Mouse (Mus musculus): ENCODE measurements at regions not wholly inside any gene's neighbourhood (a gene's known extent, or its start where the extent isn't known, plus 50 kb on each side); places are given as distances from the start of the nearest gene placed in this dataset.
"Not testable (repeated sequence)": the region's sequence is repeated elsewhere in the genome, so short reads cannot be mapped to it uniquely, and the experiment has no call there.

DNA sequence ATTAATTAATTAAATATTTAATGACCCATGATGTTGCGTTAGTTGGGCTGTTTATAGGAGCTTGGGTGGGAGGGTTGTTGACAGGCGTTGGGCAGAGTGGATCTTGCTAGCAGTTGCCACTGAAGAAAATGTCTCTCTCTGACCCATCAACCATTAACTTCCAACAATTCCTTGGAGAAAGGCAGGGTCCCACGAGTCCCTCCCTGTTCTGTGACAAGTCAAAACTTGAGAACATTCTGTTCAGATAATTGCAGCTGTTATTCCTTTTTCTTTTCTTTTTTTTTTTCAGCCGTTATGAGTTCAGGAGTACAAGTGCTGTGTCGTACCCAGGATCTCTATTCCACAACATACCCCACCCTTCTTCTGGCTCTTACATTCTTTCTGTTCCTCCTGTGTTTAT is 59.8 kb upstream of the Tnfrsf21 start:
- no peaks in the 10 kb centered on the region for H3K4me1 ChIP-seq
- H3K27ac ChIP-seq (replicated peaks) = no peak overlapping the region
- 80% methylated on average over 5 of the region's 5 CpGs for WGBS
- no peaks in the 10 kb centered on the region for H3K9me3 ChIP-seq
- H3K4me3 ChIP-seq = no peak overlapping the region
- no peak for DNase-seq (ENCODE audit: low spot score)
- H3K27me3 ChIP-seq (replicated peaks; ENCODE audit: low read depth, poor library complexity, severe bottlenecking) = no peaks in the 10 kb centered on the region
- no peaks in the 10 kb centered on the region for H3K36me3 ChIP-seq (replicated peaks)

DNA sequence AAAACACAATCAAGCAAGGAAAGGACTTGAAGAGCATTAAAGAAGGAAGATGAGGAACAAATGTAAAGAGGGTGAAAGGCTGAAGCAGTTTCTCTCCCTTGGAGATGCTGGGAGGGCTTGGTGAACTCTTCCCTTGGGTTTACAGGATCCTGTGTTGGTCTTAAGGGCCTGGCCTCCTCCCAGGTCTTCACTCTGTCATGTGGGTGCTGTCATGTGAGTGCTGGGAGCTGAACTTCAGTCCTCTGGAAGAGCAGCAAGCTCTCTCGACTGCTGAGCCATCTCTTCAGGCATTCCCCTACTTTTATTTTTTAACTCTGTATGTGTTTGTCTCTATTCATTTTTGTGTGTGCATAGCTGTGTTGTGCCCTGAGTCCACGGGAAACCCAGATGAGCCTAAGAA is 61.6 kb upstream of the Tnfrsf21 start:
- no peak overlapping the region for H3K4me3 ChIP-seq
- no peaks in the 10 kb centered on the region for H3K4me1 ChIP-seq
- no peak overlapping the region for H3K27ac ChIP-seq (replicated peaks)
- no peaks in the 10 kb centered on the region for H3K27me3 ChIP-seq (replicated peaks; ENCODE audit: low read depth, poor library complexity, severe bottlenecking)
- no peak for DNase-seq (ENCODE audit: low spot score)
- no peaks in the 10 kb centered on the region for H3K9me3 ChIP-seq
- no peaks in the 10 kb centered on the region for H3K36me3 ChIP-seq (replicated peaks)
- WGBS = 69% methylated on average over 2 of the region's 2 CpGs

DNA sequence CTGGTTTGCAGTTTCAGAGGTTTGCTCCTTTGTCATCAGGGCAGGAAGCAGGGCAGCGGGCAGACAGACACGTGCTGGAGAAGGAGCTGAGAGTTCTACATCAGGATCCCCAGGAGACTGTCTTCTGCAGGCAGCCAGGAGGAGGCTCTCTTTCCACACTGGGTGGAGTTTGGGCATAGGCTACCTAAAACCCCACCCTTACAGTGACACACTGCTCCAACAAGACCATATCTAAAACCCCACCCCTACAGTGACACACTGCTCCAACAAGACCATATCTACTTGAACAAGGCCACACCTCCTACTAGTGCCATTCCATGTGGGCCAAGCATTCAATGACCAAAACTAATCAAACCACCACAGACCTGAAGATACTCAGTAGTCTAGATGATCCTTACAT is 68.0 kb upstream of the Cd2ap start:
- H3K27me3 ChIP-seq (replicated peaks; ENCODE audit: low read depth, poor library complexity, severe bottlenecking) = no peaks in the 10 kb centered on the region
- 0 out of 2 replicates have a peak, but pooled peaks cover 3% of the 10 kb centered on the region for H3K9me3 ChIP-seq
- no peak overlapping the region for H3K4me3 ChIP-seq
- 80% methylated on average over 2 of the region's 2 CpGs for WGBS
- H3K4me1 ChIP-seq = no peaks in the 10 kb centered on the region
- H3K27ac ChIP-seq (replicated peaks) = no peak overlapping the region
- no peaks in the 10 kb centered on the region for H3K36me3 ChIP-seq (replicated peaks)
- DNase-seq (ENCODE audit: low spot score) = no peak

DNA sequence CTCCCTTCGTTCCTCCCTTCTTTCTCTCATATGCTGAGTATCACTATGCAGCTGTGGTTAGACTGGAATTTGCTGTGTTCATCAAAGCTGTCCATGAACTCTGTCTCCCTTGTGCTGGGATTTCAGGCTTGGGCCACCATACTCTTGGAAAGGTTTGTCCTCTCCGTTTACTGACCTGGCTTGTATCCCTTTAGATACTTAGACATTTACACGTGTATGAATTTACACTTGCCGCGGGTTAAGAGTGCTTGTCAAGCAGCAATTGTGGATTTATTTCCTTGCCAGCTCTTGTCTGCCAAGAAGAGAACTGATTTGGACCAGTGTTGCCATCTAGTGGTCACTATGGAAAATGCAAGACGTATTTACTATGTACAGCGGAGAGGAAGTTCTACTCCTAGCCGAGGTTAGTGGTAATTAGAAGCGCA is 66.8 kb upstream of the Cd2ap start:
- no peaks in the 10 kb centered on the region for H3K4me1 ChIP-seq
- no peak overlapping the region for H3K27ac ChIP-seq (replicated peaks)
- peak; percentile 48 for DNase-seq (ENCODE audit: low spot score)
- H3K36me3 ChIP-seq (replicated peaks) = no peaks in the 10 kb centered on the region
- no peaks in the 10 kb centered on the region for H3K27me3 ChIP-seq (replicated peaks; ENCODE audit: low read depth, poor library complexity, severe bottlenecking)
- 0 out of 2 replicates have a peak, but pooled peaks cover 3% of the 10 kb centered on the region for H3K9me3 ChIP-seq
- 18% methylated on average over 9 of the region's 9 CpGs for WGBS
- no peak overlapping the region for H3K4me3 ChIP-seq

DNA sequence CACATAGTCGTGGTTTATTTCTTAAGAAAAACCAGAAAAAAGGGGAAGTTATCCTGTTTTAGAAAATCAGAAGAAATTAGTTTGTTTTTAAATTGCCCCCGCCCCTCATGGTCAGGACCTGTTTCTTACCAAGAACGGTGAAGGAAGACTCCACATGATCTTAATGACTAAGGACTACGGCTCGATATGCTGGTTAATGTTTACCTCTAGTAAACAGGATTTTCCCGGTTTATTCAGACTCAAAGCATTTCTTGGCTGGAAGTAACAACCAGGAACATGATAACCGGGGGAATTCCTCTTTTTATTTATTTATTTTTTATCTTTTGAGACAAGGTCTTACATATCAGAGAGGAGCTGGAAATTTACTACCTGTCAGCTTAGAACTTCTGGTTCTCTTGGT is 63.0 kb upstream of the Cd2ap start:
- 91% methylated on average over 7 of the region's 7 CpGs for WGBS

DNA sequence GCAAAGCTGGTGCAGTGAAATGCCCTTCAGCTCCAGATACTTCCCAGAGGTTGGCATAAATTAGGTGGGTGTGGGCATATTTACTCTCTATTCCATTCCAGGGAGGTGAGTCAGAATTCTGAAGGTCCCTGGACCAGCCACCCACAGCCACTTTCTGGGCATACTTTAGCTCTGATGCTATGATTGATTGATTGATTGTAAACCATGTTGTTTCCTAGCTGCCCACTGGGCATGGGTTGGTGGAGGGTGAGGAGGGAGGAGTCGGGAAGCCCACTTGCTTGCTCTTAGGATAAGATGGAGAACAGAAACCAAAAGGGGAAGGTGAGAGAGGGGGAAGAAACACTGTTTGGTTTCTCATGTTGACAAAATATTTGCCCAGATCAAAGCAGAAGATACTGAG is 62.1 kb upstream of the Cd2ap start:
- Histone ChIP-seq H3K9me3 (no peaks in the 10 kb centered on the region), H3K27me3 (replicated peaks; ENCODE audit: low read depth, poor library complexity, severe bottlenecking) (no peaks in the 10 kb centered on the region), H3K4me1 (no peaks in the 10 kb centered on the region), H3K36me3 (replicated peaks) (no peaks in the 10 kb centered on the region), H3K27ac (replicated peaks) (no peak overlapping the region), H3K4me3 (no peak overlapping the region)
- DNase-seq (ENCODE audit: low spot score) = no peak
- WGBS = 82% methylated on average over 1 of the region's 1 CpGs

More for the DNA sequence above, 63.0 kb upstream of the Cd2ap start:
- H3K4me1 ChIP-seq = no peaks in the 10 kb centered on the region
- no peak for DNase-seq (ENCODE audit: low spot score)
- no peaks in the 10 kb centered on the region for H3K36me3 ChIP-seq (replicated peaks)
- H3K27me3 ChIP-seq (replicated peaks; ENCODE audit: low read depth, poor library complexity, severe bottlenecking) = no peaks in the 10 kb centered on the region
- no peak overlapping the region for H3K4me3 ChIP-seq
- no peak overlapping the region for H3K27ac ChIP-seq (replicated peaks)
- H3K9me3 ChIP-seq = no peaks in the 10 kb centered on the region

DNA sequence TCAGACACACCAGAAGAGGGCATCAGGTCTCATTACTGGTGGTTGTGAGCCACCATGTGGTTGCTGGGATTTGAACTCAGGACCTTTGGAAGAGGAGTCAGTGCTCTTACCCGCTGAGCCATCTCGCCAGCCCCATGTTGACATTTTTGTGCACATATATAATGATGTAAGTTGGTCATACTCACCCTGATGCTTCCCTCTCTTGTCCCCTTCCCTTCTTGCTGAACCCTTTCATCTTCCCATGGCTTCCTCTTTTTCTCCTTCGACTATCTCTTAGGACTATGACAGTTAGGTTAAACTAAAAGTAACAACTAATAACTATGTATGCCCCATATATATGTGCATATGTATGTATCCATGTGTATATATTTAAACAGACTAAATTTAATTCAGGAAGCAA is 61.0 kb upstream of the Cd2ap start:
- WGBS = 85% methylated on average over 3 of the region's 3 CpGs
- not testable (repeated sequence) for H3K36me3 ChIP-seq (replicated peaks); H3K9me3 ChIP-seq; H3K4me3 ChIP-seq; H3K27me3 ChIP-seq (replicated peaks; ENCODE audit: low read depth, poor library complexity, severe bottlenecking); H3K4me1 ChIP-seq; DNase-seq (ENCODE audit: low spot score); H3K27ac ChIP-seq (replicated peaks)

DNA sequence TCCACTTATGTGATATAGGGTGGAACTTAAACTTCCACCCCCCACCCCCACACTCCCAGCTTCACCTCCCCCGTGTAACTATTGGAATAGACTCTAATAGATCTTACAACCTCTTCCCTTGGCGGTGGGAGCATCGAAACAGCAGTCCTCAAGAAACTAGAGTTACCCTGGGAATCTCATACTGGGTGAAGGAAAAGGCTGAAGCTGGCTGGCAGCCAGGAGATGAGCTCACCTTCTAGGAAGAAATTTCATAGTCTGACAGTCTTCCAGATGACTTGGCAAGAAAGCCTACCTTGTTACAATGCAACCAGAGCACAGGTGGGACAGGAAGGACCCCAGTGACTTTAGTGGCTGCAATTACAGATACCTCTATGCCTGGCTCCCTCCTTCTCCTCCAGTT is 57.6 kb upstream of the Cd2ap start:
- Histone ChIP-seq H3K36me3 (replicated peaks) (no peaks in the 10 kb centered on the region), H3K4me3 (no peak overlapping the region), H3K4me1 (no peaks in the 10 kb centered on the region), H3K27ac (replicated peaks) (no peak overlapping the region), H3K9me3 (no peaks in the 10 kb centered on the region), H3K27me3 (replicated peaks; ENCODE audit: low read depth, poor library complexity, severe bottlenecking) (no peaks in the 10 kb centered on the region)
- no peak for DNase-seq (ENCODE audit: low spot score)
- WGBS = 82% methylated on average over 3 of the region's 3 CpGs

DNA sequence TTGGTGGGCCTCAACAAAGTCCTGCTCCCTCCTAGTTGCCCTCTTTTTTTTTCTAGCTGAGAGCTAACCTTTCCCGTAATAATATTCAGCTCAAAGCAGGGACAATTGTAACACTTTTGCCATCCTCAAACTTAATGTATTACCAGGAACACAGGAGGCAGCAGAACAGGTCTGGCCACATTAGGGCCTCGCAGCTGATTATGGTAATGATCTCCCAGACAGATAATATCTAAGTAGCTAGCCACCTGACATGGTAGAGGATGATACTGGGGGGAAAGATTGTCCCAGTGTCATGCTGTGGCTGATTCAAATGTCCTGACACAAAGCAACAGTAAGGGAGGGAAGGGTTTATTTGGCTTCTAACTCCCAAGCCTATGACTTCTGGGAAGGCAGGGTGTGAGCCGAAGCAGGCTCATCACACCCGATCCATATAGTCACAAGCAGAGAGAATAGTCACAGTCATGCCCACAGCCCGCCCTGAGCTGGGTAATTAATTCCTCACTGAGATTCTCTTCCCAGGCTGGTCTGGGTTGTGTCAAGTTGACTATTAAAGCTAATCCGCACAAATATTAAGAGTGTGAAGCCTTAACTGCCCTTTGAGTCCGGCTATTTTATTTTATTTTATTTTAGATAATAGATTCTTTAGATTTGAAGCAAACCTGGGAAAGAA is 57.0 kb upstream of the Cd2ap start:
- Histone ChIP-seq H3K36me3 (replicated peaks) (no peaks in the 10 kb centered on the region), H3K4me3 (no peak overlapping the region), H3K27ac (replicated peaks) (no peak overlapping the region), H3K4me1 (no peaks in the 10 kb centered on the region), H3K27me3 (replicated peaks; ENCODE audit: low read depth, poor library complexity, severe bottlenecking) (no peaks in the 10 kb centered on the region), H3K9me3 (no peaks in the 10 kb centered on the region)
- no peak for DNase-seq (ENCODE audit: low spot score)
- 76% methylated on average over 7 of the region's 7 CpGs for WGBS

DNA sequence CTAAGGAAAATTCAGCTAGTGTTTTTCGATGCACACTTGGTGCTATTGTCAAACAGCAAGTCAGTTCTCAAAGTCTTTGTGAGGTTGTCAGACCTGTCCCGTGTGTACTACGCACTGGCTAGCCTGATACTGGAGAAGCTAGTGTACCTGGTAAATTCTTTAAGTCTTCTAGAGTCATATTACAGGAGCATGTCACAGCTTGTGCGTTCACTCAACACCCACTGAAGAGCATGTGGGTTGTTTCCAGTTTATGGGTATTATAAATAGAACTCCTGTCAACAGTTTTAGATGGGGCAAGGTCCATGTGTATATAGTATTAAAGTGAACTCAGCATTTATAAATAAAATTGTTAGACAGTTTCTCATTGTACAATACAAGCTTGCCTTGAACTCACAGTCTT is 50.9 kb upstream of the Cd2ap start:
- Histone ChIP-seq H3K4me1 (no peaks in the 10 kb centered on the region), H3K9me3 (no peaks in the 10 kb centered on the region), H3K36me3 (replicated peaks) (no peaks in the 10 kb centered on the region), H3K4me3 (no peak overlapping the region), H3K27me3 (replicated peaks; ENCODE audit: low read depth, poor library complexity, severe bottlenecking) (no peaks in the 10 kb centered on the region), H3K27ac (replicated peaks) (no peak overlapping the region)
- 79% methylated on average over 4 of the region's 4 CpGs for WGBS
- DNase-seq (ENCODE audit: low spot score) = no peak

Data from embryonic facial prominence, embryonic 10.5 days (tissue).